Mouse (Mus musculus) retina, embryonic 14.5 days (tissue): ENCODE measurements around the gene Cd4.

ENCODE experiments used
- DNase-seq: peaks from one replicate; pipeline ENCODE4 v3.0.0-alpha.2; 2015; ENCODE audit warnings: low spot score

Gene Cd4

GRCm38 (mm10) chr6:124887986-124888385, at the start of gene Cd4:
Cd4 (minus strand) TSS chr6:124888221.
- no peak for DNase-seq

GRCm38 (mm10) chr6:124937493-124937892, 49.5 kb upstream of the Cd4 start:
- DNase-seq, result no peak

GRCm38 (mm10) chr6:124936681-124937080, 48.7 kb upstream of the Cd4 start:
- DNase-seq, result no peak

- DNase-seq, result no peak
These were observed 46.6 kb upstream of the Cd4 start for GRCm38 (mm10) chr6:124934670-124935069.

GRCm38 (mm10) chr6:124933127-124933526, 45.1 kb upstream of the Cd4 start:
- DNase-seq, result no peak

DNA sequence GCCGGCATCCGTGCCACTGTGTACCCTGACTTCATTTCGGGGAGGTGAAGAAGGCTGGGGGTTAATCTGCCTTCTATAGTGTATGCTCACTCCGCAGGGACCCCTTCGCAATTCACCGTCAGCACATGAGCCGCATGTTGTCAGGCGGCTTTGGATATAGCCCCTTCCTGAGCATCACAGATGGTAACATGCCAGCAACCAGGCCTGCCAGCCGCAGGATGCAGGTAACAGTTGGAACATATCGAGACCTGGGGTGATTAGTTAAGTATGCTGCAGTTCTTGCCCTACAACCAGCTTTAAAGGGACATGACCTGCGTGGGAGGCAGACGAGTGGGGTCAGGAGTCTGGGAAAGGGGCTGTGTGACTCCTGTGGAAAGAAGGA, 44.3 kb upstream of the Cd4 start:
- no peak for DNase-seq

GRCm38 (mm10) chr6:124931525-124932313, 43.7 kb upstream of the Cd4 start:
- DNase-seq, result peak; percentile 59

GRCm38 (mm10) chr6:124930754-124931524, 42.9 kb upstream of the Cd4 start, which contains the start of gene Mlf2:
Mlf2 (plus strand) TSS chr6:124931386.
- peak; percentile 100 for DNase-seq

DNA sequence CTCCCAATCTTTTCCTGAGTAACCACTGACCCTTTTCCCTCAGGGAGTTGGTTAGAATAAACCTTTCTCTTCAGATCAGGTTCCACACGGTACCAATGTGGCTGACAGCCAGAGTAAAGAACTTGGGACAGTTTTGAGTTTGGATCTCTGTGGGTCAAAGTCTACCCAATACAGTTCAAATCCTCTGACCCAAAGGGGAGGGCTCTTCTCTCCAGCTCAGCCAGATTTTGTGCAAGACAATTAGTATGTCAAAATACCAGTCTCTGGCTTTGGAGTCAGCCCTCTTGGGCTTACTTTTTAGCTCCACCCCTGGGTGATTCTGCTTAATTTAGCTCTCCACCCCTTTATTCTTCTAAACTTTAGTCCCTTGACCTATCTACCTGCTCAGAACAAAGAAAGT, 42.2 kb upstream of the Cd4 start:
- no peak for DNase-seq

GRCm38 (mm10) chr6:124925941-124926340, 37.9 kb upstream of the Cd4 start:
- no peak for DNase-seq

DNA sequence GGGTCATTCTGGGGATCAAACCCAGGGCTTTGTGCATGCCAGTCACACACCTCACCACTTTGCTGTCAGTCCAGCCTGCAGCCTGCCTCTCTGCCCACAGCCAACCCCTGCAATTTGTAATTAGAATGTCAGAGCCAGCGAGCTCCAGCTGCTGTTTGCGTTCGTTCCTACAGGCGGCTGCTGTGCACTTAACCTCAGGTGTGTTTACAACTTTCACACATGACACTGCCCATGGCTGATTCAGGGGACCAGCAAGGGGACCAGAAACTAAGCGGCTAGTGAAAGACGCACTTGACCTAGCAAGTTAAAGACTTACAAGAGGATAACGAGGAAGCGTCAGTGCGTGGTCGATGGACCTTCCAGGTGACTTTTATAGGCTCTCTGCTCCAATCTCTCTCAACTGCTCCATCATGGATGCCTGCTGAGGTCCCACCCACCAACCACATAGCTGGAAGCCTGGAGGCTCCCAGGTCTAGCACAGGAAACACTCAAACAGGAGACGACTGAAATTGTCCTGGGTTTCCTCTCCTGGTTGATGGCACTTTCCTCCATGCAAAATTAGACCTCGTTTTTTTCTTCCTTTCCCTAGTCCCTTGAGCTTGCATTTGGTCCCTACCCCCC, 37.3 kb upstream of the Cd4 start:
- DNase-seq, result no peak

DNA sequence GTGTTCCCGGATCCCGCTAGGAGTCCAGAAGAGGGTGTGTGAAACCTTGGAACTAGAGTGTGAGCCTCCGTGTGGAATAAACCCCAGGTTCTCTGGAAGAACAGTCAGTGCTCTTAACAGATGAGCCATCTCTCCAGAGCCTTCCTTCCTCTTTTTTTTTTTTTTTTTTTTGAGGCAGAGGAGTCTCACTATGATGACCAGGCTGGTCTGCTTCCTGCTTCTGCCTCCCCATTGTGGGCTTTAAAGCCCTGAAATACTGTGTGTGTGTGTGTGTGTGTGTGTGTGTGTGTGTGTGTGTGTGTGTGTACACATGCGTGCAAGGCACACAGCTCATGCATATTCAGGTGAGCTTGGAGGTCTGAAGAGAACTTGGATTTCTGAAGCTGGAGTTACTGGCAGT, 33.5 kb upstream of the Cd4 start:
- DNase-seq, result no peak

GRCm38 (mm10) chr6:124920318-124921085, 32.5 kb upstream of the Cd4 start:
- no peak for DNase-seq

DNA sequence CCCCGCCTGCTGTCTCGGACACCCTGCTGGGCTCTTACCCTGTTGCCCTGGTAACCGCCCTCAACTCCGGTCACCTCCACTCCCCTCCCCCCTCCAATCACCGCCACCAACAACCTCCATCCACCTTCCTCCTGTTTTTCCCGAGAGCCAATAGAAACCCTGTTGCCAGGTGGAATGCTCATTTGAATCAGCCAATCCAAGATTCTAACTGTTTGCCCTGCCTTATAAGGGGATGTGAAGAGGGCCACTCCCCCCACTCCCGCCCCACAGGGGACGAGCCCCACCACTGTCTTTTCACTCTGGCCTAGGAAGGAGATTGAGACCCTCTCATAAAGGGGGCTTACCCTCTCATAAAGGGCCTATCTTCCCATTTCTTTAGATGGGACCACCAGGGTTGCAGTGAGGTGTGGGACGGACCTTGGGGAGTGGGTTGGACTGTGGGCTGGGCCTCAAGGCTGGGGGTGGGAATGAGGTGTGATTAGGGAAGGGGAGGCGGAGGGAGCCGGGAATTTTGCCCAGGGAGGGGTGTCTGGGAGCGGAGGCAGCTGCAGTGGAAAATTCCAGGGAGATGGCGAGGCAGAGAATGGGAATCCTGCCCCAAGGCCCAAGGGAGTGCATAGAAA, 31.8 kb upstream of the Cd4 start, which contains the start of gene Ptms:
Ptms (minus strand) TSS at position 409 of the 623 bp plus-strand sequence.
- peak; percentile 94 for DNase-seq

- DNase-seq, result no peak
These were observed 31.0 kb upstream of the Cd4 start for GRCm38 (mm10) chr6:124918890-124919627.

GRCm38 (mm10) chr6:124918331-124918690, 30.3 kb upstream of the Cd4 start:
- DNase-seq, result no peak

GRCm38 (mm10) chr6:124917518-124918330, 29.7 kb upstream of the Cd4 start:
- peak; percentile 90 for DNase-seq

- DNase-seq, result peak; percentile 92
These were observed 28.9 kb upstream of the Cd4 start for GRCm38 (mm10) chr6:124916695-124917517.
